Mouse (Mus musculus) G1E (cell line): Measurements from ENCODE around the gene Cggbp1. TPM values are rescaled to one million over a fixed set of nuclear protein-coding genes. Genes with fewer than 3 reads are reported as not detected.

Source experiments
- ATAC-seq: 2 replicates; pipeline ENCODE4 v1.8.0; 2016; ENCODE audit warnings: mild to moderate bottlenecking; ENCODE audit not compliant: insufficient number of reproducible peaks, poor library complexity, low FRiP score, severe bottlenecking; ENCODE audit errors: extremely low read depth
- DNase-seq: peaks from one replicate; pipeline ENCODE4 v3.0.0; 2012; ENCODE audit warnings: low spot score
- H3K27me3 ChIP-seq: 2 replicates; pipeline ENCODE4 v1.6.1; 2012; ENCODE audit warnings: mild to moderate bottlenecking, low read length, inconsistent platforms; ENCODE audit not compliant: insufficient read depth
- H3K36me3 ChIP-seq: replicated peaks from 2 replicates; pipeline ENCODE3; 2012; ENCODE audit warnings: mild to moderate bottlenecking, inconsistent platforms
- H3K4me1 ChIP-seq: 2 replicates; pipeline ENCODE4 v1.6.1; 2012; ENCODE audit warnings: low read depth, low read length, inconsistent platforms, mixed read lengths; ENCODE audit not compliant: insufficient read depth
- H3K4me3 ChIP-seq: 2 replicates; pipeline ENCODE4 v1.5.1; 2012; ENCODE audit warnings: low read depth, mild to moderate bottlenecking, inconsistent platforms, low read length, moderate library complexity, mixed read lengths
- H3K9me3 ChIP-seq: replicated peaks from 2 replicates; pipeline ENCODE4 v1.6.1; 2012; ENCODE audit warnings: inconsistent platforms
- CTCF ChIP-seq: IDR thresholded peaks from 2 replicates; pipeline ENCODE4 v1.5.1; 2012; ENCODE audit warnings: low read depth, low read length, inconsistent platforms, mixed read lengths
- GATA1 ChIP-seq: IDR thresholded peaks from 2 replicates; pipeline ENCODE4 v1.6.1; 2012; ENCODE audit warnings: borderline replicate concordance, low read length, inconsistent platforms, mixed read lengths
- GATA2 ChIP-seq: IDR thresholded peaks from 2 replicates; pipeline ENCODE4 v1.6.1; 2012; ENCODE audit warnings: low read depth, low read length, inconsistent platforms, borderline replicate concordance
- POLR2AphosphoS5 ChIP-seq: IDR thresholded peaks from 2 replicates; pipeline ENCODE4 v1.6.1; 2012; ENCODE audit warnings: low read depth, low read length, inconsistent platforms; ENCODE audit not compliant: insufficient replicate concordance
- TAL1 ChIP-seq: conservative IDR thresholded peaks from 2 replicates; pipeline ENCODE4 v1.6.1; 2012; ENCODE audit warnings: low read depth, low read length, inconsistent platforms, mixed read lengths
- polyA plus RNA-seq: library from polyadenylated mRNA; stranded (reverse); fragments of >175 nt; gene quantifications from 2 replicates; pipeline ENCODE4 v1.2.3, GENCODE M21; 2012
- total RNA-seq, 2 experiments: library from RNA; stranded (forward) in 1 of 2; stranded (reverse) in 1 of 2; fragments of 200-1000 nt in 1 of 2; fragments of >200 nt in 1 of 2; fragmentation: Nextera tagmentation in 1 of 2; gene quantifications; 2 replicates each; pipeline ENCODE4 v1.2.3; 2014 to 2017

Gene Cggbp1
- 150 and 152 TPM in 2 replicates for total RNA-seq (2014; fragmentation: Nextera tagmentation)
- total RNA-seq (2017): 70.0 and 76.4 TPM in 2 replicates
- 34.8 and 37.2 TPM in 2 replicates for polyA plus RNA-seq

- Histone ChIP-seq H3K27me3 (no peaks in the 10 kb centered on the region), H3K36me3 (peaks cover 29% of the 10 kb centered on the region), H3K4me1 (peaks cover 23% of the 10 kb centered on the region), H3K9me3 (no peaks in the 10 kb centered on the region), H3K4me3 (peak within 1 kb of the TSS; percentile 94)
- TF ChIP-seq GATA1: no peak
- TF ChIP-seq CTCF: no peak
- TF ChIP-seq TAL1: no peak
- no peak for TF ChIP-seq GATA2
- TF ChIP-seq POLR2AphosphoS5: no peak
- ATAC-seq (peak; percentile 99), DNase-seq (peak; percentile 97)
Observed at GRCm38 (mm10) chr16:64851563-64852362, at the start of gene Cggbp1, which contains the start of gene Zfp654. Gene Cggbp1 (plus strand): TSS chr16:64851996. Gene Zfp654 (minus strand): TSS chr16:64851652.

DNA sequence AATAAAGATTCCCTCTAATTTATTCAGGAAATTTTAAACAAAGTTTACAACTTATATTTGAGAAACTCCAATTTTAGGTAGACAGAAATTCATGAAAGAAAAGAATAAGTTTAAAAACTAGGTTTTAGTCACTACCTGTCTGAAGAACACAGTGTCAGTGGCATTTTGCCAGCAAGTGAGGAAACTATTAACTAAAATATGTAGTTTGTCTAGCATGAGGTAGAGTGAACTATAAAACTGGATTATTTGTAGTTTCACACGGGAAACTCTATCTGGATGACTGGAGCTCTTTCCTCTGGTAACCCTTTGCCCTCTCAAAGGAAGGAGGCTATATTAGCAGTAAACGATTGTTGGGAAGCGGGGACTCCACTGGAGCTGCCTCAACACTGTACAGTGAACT is 48.8 kb upstream of the Cggbp1 start:
- Histone ChIP-seq H3K27me3 (no peaks in the 10 kb centered on the region), H3K4me3 (no peak overlapping the region), H3K36me3 (peaks cover 36% of the 10 kb centered on the region), H3K9me3 (no peaks in the 10 kb centered on the region), H3K4me1 (peaks cover 5% of the 10 kb centered on the region)
- no peak for DNase-seq
- no peak for ATAC-seq
- TF ChIP-seq CTCF (no peak), GATA2 (no peak), TAL1 (no peak), GATA1 (no peak), POLR2AphosphoS5 (no peak)

GRCm38 (mm10) chr16:64817094-64817765 is 34.6 kb upstream of the Cggbp1 start:
- peaks cover 43% of the 10 kb centered on the region for H3K36me3 ChIP-seq
- no peaks in the 10 kb centered on the region for H3K9me3 ChIP-seq
- TF ChIP-seq GATA2: no peak
- TF ChIP-seq GATA1: no peak
- no peak for TF ChIP-seq TAL1
- TF ChIP-seq CTCF: no peak
- no peak for TF ChIP-seq POLR2AphosphoS5
- no peak for ATAC-seq
- no peaks in the 10 kb centered on the region for H3K27me3 ChIP-seq
- no peak overlapping the region for H3K4me3 ChIP-seq
- peaks cover 5% of the 10 kb centered on the region; the same call in 1 of the 2 replicates for H3K4me1 ChIP-seq
- no peak for DNase-seq

GRCm38 (mm10) chr16:64823890-64824289 is 27.9 kb upstream of the Cggbp1 start:
- no peak overlapping the region for H3K4me3 ChIP-seq
- H3K4me1 ChIP-seq: peaks cover 3% of the 10 kb centered on the region; the same call in 1 of the 2 replicates
- TF ChIP-seq POLR2AphosphoS5: no peak
- no peak for TF ChIP-seq CTCF
- TF ChIP-seq GATA1: no peak
- no peak for TF ChIP-seq GATA2
- TF ChIP-seq TAL1: no peak
- DNase-seq (no peak), ATAC-seq (no peak)
- no peaks in the 10 kb centered on the region for H3K9me3 ChIP-seq
- no peaks in the 10 kb centered on the region for H3K27me3 ChIP-seq
- peaks cover 51% of the 10 kb centered on the region for H3K36me3 ChIP-seq

DNA sequence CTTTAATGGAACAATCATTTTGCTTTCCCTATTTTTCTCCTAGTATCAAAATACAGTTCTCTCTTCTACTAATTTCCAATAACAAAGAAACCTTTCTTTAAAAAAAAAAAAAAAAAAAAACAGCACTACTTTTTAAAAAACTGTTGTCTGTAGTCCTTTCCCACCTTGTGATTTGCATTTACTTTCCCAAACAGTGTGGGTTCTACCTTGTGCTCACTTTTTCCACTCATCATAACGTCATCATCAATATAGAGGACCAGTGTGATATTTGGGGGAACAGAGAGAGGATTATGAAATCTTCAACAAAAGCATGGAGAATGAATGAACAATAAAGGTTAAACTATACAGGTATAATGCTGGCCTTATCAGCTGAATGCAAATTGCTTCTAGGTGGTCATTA is 27.3 kb upstream of the Cggbp1 start:
- DNase-seq: no peak
- Histone ChIP-seq H3K9me3 (no peaks in the 10 kb centered on the region), H3K36me3 (peaks cover 51% of the 10 kb centered on the region), H3K4me1 (no peaks in the 10 kb centered on the region), H3K4me3 (no peak overlapping the region), H3K27me3 (no peaks in the 10 kb centered on the region)
- no peak for TF ChIP-seq POLR2AphosphoS5
- TF ChIP-seq GATA1: no peak
- TF ChIP-seq GATA2: no peak
- TF ChIP-seq TAL1: no peak
- TF ChIP-seq CTCF: no peak
- no peak for ATAC-seq

GRCm38 (mm10) chr16:64830291-64830690 is 21.5 kb upstream of the Cggbp1 start:
- H3K4me1 ChIP-seq: peaks cover 7% of the 10 kb centered on the region; the same call in 1 of the 2 replicates
- TF ChIP-seq TAL1: no peak
- no peak for TF ChIP-seq GATA1
- no peak for TF ChIP-seq GATA2
- TF ChIP-seq CTCF: no peak
- TF ChIP-seq POLR2AphosphoS5: no peak
- no peak for DNase-seq
- no peak overlapping the region for H3K4me3 ChIP-seq
- no peaks in the 10 kb centered on the region for H3K27me3 ChIP-seq
- ATAC-seq: no peak
- H3K36me3 ChIP-seq: peaks cover 43% of the 10 kb centered on the region
- no peaks in the 10 kb centered on the region for H3K9me3 ChIP-seq
